In genomic region chr9:116388863-116389262, GRCm38 (mm10) we compare ENCODE assay signal across 18 mouse cellular contexts.
DNase-seq lines count a peak whose midpoint lies in the region; ATAC-seq and TF ChIP-seq lines count a peak whose summit lies in the region.
"Had no signal": no experiment of that assay in that cellular context is flagged by ENCODE, and none has a peak within 500 bp of the region (broad histone marks: within the 10 kb centered on the region; RNA-seq: fewer than 3 reads in every experiment).

No protein-coding gene starts in this region.

- no peak for TF ChIP-seq EP300 in liver, embryonic 14.5 days (IDR thresholded peaks at IDR 0.05; ENCODE audit: low read depth)
- TF ChIP-seq EP300 in stomach, postnatal 0 days (optimal IDR thresholded peaks at IDR 0.05) = no peak

- H3K27ac ChIP-seq in midbrain, embryonic 11.5 days (ENCODE audit: low read depth, low read length) = no peak overlapping the region
- no peak overlapping the region for H3K27ac ChIP-seq in midbrain, embryonic 16.5 days (ENCODE audit: low read length)
- no peak overlapping the region for H3K27ac ChIP-seq in liver, embryonic 14.5 days
- H3K27ac ChIP-seq in stomach, postnatal 0 days (replicated peaks) = no peak overlapping the region
- H3K27ac ChIP-seq: embryonic facial prominence, embryonic 13.5 days; forebrain, embryonic 10.5 days; midbrain, embryonic 12.5 days; neural tube, embryonic 13.5 days had no signal

- H3K4me1 ChIP-seq in midbrain, embryonic 11.5 days (ENCODE audit: control insufficient read depth, insufficient read depth, low read length) = no peaks in the 10 kb centered on the region
- H3K4me1 ChIP-seq in midbrain, embryonic 16.5 days (ENCODE audit: control insufficient read depth, insufficient read depth, low read length) = peaks cover 2% of the 10 kb centered on the region; the same call in 1 of the 2 replicates
- H3K4me1 ChIP-seq in liver, embryonic 14.5 days (replicated peaks; ENCODE audit: control insufficient read depth in 2 of 2, insufficient read depth in 2 of 2, low read length in 1 of 2) = peaks cover under 1 to 12% of the 10 kb centered on the region in 2 experiments; a peak in 2 of 4 replicates
- peaks cover 2% of the 10 kb centered on the region for H3K4me1 ChIP-seq in stomach, postnatal 0 days (replicated peaks; ENCODE audit: control insufficient read depth, insufficient read depth)
- H3K4me1 ChIP-seq: midbrain, embryonic 12.5 days had no signal

- no peaks in the 10 kb centered on the region for H3K9me3 ChIP-seq in midbrain, embryonic 11.5 days (ENCODE audit: control insufficient read depth, low read length)
- H3K9me3 ChIP-seq in midbrain, embryonic 16.5 days (replicated peaks; ENCODE audit: control insufficient read depth, low read length, poor library complexity, severe bottlenecking) = no peaks in the 10 kb centered on the region
- H3K9me3 ChIP-seq in liver, embryonic 14.5 days (ENCODE audit: control insufficient read depth, low read length) = no peaks in the 10 kb centered on the region
- H3K9me3 ChIP-seq in stomach, postnatal 0 days (ENCODE audit: control insufficient read depth, low read length) = no peaks in the 10 kb centered on the region
- H3K9me3 ChIP-seq: embryonic facial prominence, embryonic 13.5 days; forebrain, embryonic 10.5 days; midbrain, embryonic 12.5 days; neural tube, embryonic 13.5 days had no signal

- no peak for TF ChIP-seq CTCF in liver, embryonic 14.5 days (IDR thresholded peaks at IDR 0.05; ENCODE audit: low read depth)
- TF ChIP-seq CTCF in stomach, postnatal 0 days (IDR thresholded peaks at IDR 0.05; ENCODE audit: low read depth) = no peak

- 59% methylated on average over 8 of the region's 8 CpGs for whole genome bisulfite sequencing in midbrain, embryonic 11.5 days
- 68% methylated on average over 8 of the region's 8 CpGs for WGBS in midbrain, embryonic 16.5 days
- WGBS in liver, embryonic 14.5 days (ENCODE audit: insufficient replicate concordance) = 49% methylated on average over 8 of the region's 8 CpGs
- WGBS in stomach, postnatal 0 days = 39% methylated on average over 8 of the region's 8 CpGs

- no peak overlapping the region for H3K9ac ChIP-seq in midbrain, embryonic 11.5 days (ENCODE audit: low read length)
- H3K9ac ChIP-seq in midbrain, embryonic 16.5 days (ENCODE audit: low read depth, low read length) = no peak overlapping the region
- H3K9ac ChIP-seq in liver, embryonic 14.5 days (replicated peaks) = no peak overlapping the region
- H3K9ac ChIP-seq in stomach, postnatal 0 days (ENCODE audit: low read length) = no peak overlapping the region
- H3K9ac ChIP-seq: embryonic facial prominence, embryonic 13.5 days; midbrain, embryonic 12.5 days; neural tube, embryonic 13.5 days had no signal

- H3K27me3 ChIP-seq in midbrain, embryonic 11.5 days (ENCODE audit: control insufficient read depth, insufficient read depth, low read length) = no peaks in the 10 kb centered on the region
- H3K27me3 ChIP-seq in midbrain, embryonic 16.5 days (ENCODE audit: control insufficient read depth, insufficient read depth, low read depth, low read length) = no peaks in the 10 kb centered on the region; the same call in 1 of the 2 replicates
- no peaks in the 10 kb centered on the region for H3K27me3 ChIP-seq in liver, embryonic 14.5 days (ENCODE audit: control insufficient read depth, insufficient read depth, low read length)
- no peaks in the 10 kb centered on the region for H3K27me3 ChIP-seq in stomach, postnatal 0 days (ENCODE audit: control insufficient read depth, insufficient read depth, low read length)
- H3K27me3 ChIP-seq: CH12.LX; embryonic facial prominence, embryonic 13.5 days; midbrain, embryonic 12.5 days; neural tube, embryonic 13.5 days had no signal

- H3K36me3 ChIP-seq in midbrain, embryonic 11.5 days (ENCODE audit: control insufficient read depth, insufficient read depth, low read length) = no peaks in the 10 kb centered on the region
- no peaks in the 10 kb centered on the region for H3K36me3 ChIP-seq in midbrain, embryonic 16.5 days (ENCODE audit: control insufficient read depth, insufficient read depth, low read length)
- no peaks in the 10 kb centered on the region for H3K36me3 ChIP-seq in liver, embryonic 14.5 days (replicated peaks; ENCODE audit: control insufficient read depth, insufficient read depth, low read depth)
- H3K36me3 ChIP-seq in stomach, postnatal 0 days (ENCODE audit: control insufficient read depth, insufficient read depth, low read length) = no peaks in the 10 kb centered on the region
- H3K36me3 ChIP-seq: embryonic facial prominence, embryonic 13.5 days; forebrain, embryonic 10.5 days; midbrain, embryonic 12.5 days; neural tube, embryonic 13.5 days had no signal

- intact Hi-C loops in heart, postnatal 25 days (cut with DNase I) = no loop called here

- no peak overlapping the region for H3K4me2 ChIP-seq in midbrain, embryonic 11.5 days
- H3K4me2 ChIP-seq in midbrain, embryonic 16.5 days (ENCODE audit: low read length) = no peak overlapping the region
- peak overlapping the region; percentile 15; the same call in 1 of the 2 replicates for H3K4me2 ChIP-seq in liver, embryonic 14.5 days (ENCODE audit: low read depth)
- H3K4me2 ChIP-seq in stomach, postnatal 0 days (replicated peaks; ENCODE audit: low read depth) = no peak overlapping the region
- H3K4me2 ChIP-seq: embryonic facial prominence, embryonic 13.5 days; heart, embryonic 11.5 days; midbrain, embryonic 12.5 days; neural tube, embryonic 13.5 days had no signal

- H3K4me3 ChIP-seq in midbrain, embryonic 11.5 days (ENCODE audit: low read depth, low read length) = no peak overlapping the region
- no peak overlapping the region for H3K4me3 ChIP-seq in midbrain, embryonic 16.5 days (ENCODE audit: low read depth, low read length)
- no peak overlapping the region for H3K4me3 ChIP-seq in liver, embryonic 14.5 days (ENCODE audit: insufficient read depth in 1 of 2, low read depth in 2 of 2, low read length in 2 of 2)
- no peak overlapping the region for H3K4me3 ChIP-seq in stomach, postnatal 0 days (ENCODE audit: low read depth, low read length)
- H3K4me3 ChIP-seq: embryonic facial prominence, embryonic 13.5 days; forebrain, embryonic 10.5 days; midbrain, embryonic 12.5 days; neural tube, embryonic 13.5 days had no signal

- peak; percentile 36 for DNase-seq in embryo, embryonic 10 days (ENCODE audit: low spot score)
- no peak for DNase-seq in embryo, embryonic 9.5 days (ENCODE audit: extremely low spot score)
- peak; percentile 84 for DNase-seq in midbrain, embryonic 11.5 days (ENCODE audit: low spot score, missing footprints)
- DNase-seq in liver, embryonic 14.5 days (ENCODE audit: low read depth in 3 of 3, low spot score in 3 of 3) = no peak
- DNase-seq in stomach, postnatal 0 days (ENCODE audit: low spot score) = peak; percentile 55
- DNase-seq in heart, postnatal 25 days (ENCODE audit: low spot score) = no peak
- DNase-seq in thymus, postnatal 10 days (ENCODE audit: low spot score in 2 of 2) = no peak
- DNase-seq: cerebellum, postnatal 14 days; gastrocnemius, postnatal 25 days; heart, postnatal 36 days had no signal

- peak; percentile 85 for ATAC-seq in midbrain, embryonic 11.5 days (ENCODE audit: low FRiP score)
- ATAC-seq in midbrain, embryonic 16.5 days = no peak
- ATAC-seq in liver, embryonic 14.5 days (ENCODE audit: insufficient read depth) = no peak
- peak; percentile 58 for ATAC-seq in stomach, postnatal 0 days (ENCODE audit: low FRiP score, low TSS enrichment)
- ATAC-seq: lung, postnatal 0 days had no signal

Comparison
In these comparisons a context has a peak if more than half of its experiments do, and no peak if none do; other contexts are left out.
1. DNase-seq: peak in embryo, embryonic 10 days (single experiment), midbrain, embryonic 11.5 days (single experiment) and stomach, postnatal 0 days (single experiment); none in embryo, embryonic 9.5 days (single experiment), liver, embryonic 14.5 days (0 of 3), heart, postnatal 25 days (single experiment) and thymus, postnatal 10 days (0 of 2).
2. ATAC-seq: peak in midbrain, embryonic 11.5 days (single experiment) and stomach, postnatal 0 days (single experiment); none in midbrain, embryonic 16.5 days (single experiment) and liver, embryonic 14.5 days (single experiment).